Mouse (Mus musculus) liver, adult 2 months (tissue): ENCODE results near the gene Cfap44.

ENCODE experiments used
- CTCF ChIP-seq: fragments of 200-500 bp; IDR thresholded peaks from 2 replicates; pipeline ENCODE4 v1.5.1; 2011; ENCODE audit warnings: low read depth, low read length, control low read depth
- POLR2A ChIP-seq: fragments of 200-500 bp; IDR thresholded peaks from 2 replicates; pipeline ENCODE4 v1.6.1; 2011; ENCODE audit warnings: low read length, control low read depth; ENCODE audit not compliant: insufficient read depth; ENCODE audit errors: extremely low read depth

DNA sequence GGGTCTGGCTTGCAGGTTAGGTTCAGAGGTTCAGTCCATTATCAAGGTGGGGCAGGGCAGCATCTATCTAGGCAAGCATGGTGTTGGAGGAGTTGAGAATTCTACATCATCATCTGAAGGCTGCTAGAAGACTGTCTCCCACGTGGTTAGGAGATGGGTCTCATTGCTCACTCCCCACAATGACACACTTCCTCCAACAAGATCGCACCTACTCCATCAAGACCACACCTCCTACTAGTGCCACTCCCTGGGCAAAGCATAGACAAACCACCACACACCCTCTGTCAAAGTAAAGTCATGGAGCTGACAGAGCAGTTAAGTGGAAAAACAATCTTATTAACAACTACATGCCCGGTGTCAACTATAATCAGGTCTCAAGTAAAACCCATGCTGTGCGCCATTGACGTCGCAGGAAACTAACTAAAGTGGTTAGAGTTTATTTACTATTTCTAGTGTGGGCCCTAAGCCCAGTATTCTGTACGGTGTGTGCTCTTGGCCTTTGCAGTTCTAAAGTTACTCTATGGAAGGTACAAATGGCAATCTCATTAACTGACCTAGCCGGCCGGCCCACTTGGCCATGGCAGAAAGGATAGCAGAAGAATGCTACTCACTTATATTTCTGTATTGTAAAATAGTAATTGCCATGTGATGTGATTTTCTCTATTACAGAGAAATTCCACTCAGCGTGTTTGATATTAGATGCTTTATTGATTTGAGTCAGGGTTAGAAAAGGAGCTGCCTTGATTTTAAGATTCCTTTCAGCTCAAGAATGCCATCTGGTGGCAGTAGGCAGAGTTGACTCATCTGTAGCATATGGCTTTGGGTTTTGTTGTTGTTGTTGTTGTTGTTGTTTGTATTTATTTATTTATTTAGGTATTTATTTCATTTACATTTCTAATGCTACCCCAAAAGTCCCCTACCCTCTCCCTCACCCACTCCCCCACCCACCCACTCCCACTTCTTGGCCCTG is 32.4 kb upstream of the Cfap44 start:
- TF ChIP-seq CTCF = peak; percentile 52
- TF ChIP-seq POLR2A = no peak
